Mouse (Mus musculus) frontal cortex, adult (tissue): ENCODE measurements around the gene Cbx6.
A peak's percentile ranks its signal among the peaks of the same experiment; 100 is the strongest.
"Not testable (repeated sequence)": the region's sequence is repeated elsewhere in the genome, so short reads cannot be mapped to it uniquely, and the experiment has no call there.

ENCODE experiments used
- ATAC-seq: cut with Nextera tagmentation; 2 replicates; pipeline ENCODE4 v1.9.2; 2017; ENCODE audit warnings: mild to moderate bottlenecking, moderate library complexity, mixed read lengths; ENCODE audit not compliant: low TSS enrichment

The Cbx6 gene

DNA sequence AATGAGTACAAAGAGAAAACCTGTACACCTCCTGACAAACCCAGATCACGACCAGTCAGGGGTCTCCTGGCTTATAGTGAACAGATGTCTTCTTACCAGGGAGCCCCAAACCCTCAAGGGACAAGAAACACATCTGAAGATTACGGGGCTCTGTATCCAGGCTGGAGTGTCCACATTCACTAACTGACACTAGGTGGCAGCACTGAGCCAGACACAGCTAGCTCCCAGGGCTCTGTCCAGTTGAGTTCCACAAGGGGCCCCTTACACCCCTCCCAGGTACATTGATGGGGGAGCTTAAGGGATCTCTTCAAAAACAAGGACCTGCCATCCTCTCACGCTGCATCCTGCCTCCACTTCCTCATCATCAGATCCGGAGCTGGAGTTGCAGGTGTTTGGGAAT is 4.1 kb downstream of the Cbx6 start:
- ATAC-seq: 0 out of 2 replicates have a peak, but pooled peaks have one; percentile 25

DNA sequence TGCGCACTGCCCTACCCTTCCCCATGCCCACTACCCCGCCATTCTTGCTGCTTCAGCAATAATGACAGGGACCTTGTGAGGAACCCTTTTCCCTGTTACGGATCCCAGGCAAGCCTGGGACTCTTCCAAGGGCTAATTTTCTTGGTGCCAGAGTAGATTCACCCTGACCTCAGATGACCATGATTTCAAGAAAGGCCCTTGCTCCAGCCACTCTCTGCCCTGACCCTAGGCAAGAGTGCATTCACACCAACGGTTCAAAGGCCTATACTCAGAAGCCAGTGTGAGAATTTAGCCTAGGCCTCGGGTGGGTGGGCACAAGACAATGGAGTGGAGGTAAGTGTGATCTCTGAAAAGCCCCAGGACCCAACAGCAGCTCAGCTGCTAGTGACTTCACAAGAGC is 5.1 kb downstream of the Cbx6 start:
- no peak for ATAC-seq

DNA sequence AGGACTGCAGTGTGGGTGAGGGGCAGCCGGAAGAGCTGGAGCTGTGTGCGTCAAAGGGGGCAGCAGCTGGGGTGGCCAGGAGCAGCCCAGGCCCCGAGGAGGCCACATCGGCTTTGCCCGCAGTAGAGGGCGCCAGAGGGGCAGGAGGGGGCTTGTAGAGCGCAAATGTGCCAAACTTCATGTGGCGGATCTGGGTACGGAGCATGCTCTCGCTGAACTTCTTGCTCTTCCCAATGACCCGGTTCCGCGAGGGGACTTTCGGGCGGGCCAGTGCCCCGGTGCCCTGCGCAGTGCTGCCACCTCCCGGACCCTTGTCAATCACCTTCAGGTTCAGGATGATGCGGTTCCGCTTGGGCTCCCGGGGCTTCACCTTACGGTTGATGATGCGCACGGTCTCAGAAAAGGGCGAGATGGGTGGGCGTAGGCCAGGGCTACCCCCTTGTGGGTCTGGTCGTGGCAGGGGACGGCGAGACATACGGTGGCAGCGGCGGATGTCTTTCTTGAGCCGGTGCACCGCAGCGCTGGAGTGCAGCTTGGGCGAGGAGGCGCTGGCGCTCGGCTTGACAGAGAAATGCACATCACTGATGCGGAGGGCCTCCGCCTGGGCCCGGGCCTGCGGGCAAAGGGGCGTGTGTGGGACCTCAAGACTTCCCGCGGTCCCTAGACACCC is 6.0 kb downstream of the Cbx6 start:
- no peak for ATAC-seq

DNA sequence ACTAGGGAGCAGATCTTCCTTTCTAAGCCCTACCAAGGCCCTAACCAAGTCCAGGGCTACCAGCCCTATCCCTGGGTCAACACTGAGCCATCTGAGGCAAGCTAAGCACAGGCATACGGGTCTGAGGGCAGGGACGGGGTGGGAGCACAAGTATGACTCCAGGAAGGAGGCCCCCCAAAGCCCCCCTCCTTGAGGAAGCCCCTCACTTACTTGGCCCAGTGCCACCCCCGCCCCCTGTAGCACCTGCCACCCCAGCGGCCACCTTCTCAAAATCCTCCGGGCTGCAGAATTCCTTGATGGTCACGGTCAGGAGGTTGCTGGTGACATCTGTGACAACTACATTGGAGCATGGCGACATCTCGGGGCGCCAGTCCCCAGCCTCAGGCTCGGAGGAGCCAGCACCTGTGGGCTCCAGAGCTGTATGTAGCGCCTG is 6.7 kb downstream of the Cbx6 start:
- no peak for ATAC-seq

DNA sequence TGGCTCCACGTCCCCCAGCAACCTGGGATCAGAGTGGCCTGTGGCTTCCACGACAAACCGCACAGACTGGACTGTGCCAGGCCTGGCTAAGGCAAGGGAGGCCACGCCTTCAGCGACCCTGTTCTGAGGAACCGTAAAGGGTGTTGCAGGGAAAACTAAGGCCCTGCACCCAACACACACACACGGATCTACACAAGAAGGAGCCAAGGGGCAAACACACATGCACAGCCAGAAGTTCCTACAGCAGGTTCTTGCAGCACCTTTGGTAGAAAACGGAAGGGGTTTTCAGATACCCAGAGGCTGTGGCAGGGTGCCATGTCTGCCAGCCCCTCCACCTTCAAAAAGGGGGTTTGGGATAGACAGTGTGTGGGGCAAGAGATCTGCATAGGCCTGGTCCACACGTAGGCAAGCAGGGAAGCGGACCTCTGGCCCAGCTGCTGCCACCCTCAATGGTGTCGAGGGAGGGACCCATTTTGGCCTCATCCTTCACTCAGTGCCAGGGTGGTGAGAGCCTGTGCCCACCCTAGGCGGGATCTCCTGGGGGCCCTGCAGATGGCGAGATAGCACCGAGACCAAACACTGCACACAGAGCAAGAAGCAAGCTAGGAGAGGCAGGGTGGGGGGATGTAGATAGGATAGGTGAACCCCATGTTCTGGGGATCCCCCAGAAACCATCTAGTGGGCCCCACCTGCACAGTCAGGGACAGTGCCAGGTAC is 7.3 kb downstream of the Cbx6 start:
- no peak for ATAC-seq

DNA sequence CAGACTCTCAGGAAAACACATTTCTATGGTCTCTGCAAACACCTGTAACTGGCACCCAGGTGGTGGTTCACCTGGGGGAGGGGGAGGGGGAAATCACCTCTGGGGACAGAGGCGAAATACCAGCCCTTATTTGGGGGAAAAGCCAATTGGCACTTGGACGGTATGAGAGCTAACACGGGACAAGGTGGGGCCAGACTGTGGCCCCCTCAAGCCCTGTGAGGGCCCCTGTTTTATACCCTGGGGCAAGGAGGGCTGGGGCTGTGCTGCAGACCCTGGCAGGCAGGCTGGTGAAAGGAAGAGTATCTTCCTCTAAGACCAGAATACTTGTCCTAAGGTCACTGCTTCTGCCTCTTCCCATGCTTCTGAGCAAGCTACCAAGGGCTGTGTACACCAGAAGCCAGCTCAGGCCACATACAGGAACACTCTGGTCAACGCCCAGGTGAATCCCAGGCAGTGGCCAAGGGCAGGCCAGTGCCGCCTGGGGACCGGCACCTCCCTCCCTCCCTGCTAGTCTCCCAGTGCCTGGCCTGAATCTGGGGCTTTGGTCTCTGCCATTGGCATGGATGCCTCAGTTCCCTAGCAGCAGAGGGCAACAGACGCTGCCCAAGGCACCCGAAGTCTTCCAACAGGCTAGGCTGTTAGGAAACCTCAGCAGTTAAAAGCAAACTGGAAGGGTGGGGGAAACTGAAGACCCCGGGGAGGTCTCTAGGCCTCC is 8.1 kb downstream of the Cbx6 start:
- ATAC-seq: no peak

DNA sequence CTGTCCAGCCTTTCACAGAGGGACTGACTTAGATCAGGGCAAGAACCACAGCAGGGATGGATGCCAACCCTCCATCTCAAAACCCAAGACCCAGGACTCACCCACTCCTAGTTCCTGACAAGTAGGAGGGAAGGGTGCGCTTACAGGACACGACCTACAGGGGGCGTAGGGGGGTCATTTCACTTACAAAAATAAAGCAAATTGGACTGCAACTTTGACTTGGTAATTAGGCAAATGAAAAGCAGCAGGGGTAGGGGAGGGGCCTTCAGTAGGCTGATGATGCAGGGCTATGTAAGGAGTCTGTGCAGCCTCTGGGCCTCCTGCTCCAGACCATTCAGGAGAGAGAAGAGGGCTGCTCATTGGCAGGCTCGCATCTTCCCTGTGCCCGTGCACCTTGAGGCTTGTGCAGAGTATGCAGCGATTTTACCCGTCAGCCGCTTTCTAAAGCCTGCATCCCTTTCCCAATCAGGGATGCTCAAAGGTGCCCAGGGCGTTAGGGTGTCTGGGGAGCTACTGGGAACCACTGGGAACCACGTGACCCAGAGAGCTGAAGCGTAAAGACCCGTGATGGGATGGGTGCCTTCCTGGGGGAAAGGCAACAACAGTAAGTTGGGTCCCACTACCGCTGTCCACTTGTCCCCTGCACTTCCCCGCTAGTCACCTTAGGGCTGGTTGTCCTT is 9.2 kb downstream of the Cbx6 start:
- ATAC-seq: no peak

DNA sequence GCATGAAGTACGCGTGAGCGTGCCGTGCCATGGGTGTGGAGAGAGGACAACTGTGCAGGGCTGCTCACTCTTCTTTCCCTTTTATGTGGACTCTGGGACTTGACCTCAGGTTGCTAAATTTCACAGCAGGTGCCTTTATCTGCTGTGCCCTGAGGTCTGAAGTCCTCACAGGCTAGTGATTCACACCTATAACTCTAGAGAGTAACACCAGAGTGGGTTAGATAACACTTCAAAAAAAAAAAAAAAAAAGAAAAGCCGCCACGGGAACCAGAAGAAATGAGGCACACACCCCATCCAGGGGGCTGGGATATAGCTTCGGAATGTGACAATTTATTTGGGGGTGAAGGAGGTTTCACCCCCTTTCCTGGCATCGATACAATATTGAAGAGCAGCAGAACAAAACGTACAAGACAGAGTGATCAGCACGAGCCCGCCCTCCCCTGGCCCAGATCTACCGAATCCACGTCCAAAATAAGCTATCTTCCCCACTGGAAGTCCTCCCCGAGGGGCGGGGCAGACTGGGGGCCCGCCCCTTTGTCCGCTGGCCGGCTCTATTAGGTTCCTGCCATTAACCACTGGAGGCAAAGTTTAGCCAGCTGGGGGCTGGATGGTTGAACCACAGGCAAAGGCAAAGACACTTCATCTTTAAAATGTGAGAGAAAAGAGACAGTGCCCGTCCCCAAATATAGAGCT is 10.8 kb downstream of the Cbx6 start:
- no peak for ATAC-seq

DNA sequence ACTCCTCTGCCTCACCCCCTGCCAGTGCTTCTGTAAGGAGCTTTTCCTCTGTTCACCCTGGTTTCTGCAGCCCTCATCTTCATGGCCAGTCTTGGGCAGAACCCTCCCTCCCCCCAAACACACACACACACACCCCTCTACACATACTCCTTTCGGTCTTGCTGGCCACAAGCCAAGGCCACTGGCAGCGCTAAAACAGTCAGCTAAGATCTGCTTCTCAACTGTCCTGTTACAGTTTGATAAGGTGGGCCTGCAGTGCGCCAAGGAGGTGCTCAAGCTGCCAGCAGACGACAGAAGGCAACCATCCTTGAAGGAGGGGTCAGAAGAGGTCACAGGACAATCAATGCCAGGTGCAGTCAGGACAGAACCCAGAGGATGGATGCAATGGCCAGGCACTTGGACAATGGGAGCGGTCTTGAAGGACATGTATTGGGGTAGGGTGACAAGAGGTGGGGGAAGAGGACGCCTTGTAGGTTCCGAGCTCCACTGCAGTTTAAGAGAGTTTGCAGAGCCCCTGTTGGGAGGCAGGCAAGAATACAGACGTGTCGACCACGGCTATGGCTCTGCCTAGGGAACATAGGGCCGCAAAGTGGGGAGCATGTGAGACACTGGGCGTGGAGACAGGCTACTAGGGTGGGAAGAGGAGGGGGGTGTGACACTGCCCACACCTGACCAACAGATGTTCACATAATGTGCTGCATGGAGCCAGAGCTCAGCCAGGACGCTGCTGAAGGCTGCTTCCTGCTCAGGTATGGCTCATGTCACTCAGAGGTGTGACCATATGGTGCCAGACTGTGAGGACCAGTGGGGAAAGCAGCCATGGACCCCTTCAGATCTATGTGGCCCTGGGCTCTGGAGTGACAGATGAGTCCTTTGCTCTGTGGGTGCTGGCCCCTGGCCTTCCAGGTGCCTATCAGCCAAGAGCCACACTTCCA is 12.0 kb downstream of the Cbx6 start:
- ATAC-seq: no peak

DNA sequence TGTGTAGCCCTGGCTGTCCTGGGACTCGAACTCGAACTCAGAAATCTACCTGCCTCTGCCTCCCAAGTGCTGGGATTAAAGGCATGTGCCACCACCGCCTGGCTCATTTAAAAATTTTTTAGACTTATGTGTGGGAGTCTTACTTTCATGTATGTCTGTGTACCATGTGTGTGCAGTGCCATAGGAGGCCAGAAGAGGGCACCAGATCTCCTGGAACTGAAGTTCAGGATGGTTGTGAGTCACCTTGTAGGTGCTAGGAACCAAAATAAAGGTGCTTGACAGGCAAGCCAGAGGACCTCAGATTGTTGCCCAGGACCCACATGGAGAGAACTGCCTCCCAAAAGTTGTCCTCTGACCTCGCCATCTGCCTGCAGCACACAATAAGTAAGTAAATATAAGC is 16.2 kb downstream of the Cbx6 start:
- no peak for ATAC-seq

DNA sequence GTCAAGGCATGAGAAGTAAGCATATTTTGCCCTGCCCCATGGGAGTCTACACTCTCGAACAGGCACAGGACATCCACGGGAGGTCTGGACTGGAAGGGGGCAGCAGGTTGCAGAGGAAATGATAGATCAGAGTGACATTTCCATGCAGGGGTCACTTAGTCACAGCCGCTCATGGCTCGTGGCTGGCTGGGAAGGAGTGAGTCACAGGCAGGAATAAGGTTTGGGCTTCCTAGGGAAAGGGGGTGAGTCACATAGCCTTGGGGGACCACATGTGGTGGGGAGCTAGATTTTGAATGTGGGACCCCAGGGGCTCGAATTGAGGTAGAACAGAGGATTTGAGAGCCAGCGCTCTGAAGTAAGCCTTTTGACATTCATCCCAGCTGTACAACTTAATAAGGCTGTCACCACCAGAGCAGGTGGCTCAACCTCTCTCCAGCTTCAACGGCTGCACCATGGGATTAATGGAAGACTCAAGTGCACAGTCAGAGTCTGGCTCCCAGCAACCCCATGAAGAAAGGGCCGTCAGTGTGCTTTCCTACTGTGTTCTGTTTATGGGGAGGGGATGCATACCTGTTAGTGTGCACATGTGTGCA is 20.7 kb downstream of the Cbx6 start:
- no peak for ATAC-seq

DNA sequence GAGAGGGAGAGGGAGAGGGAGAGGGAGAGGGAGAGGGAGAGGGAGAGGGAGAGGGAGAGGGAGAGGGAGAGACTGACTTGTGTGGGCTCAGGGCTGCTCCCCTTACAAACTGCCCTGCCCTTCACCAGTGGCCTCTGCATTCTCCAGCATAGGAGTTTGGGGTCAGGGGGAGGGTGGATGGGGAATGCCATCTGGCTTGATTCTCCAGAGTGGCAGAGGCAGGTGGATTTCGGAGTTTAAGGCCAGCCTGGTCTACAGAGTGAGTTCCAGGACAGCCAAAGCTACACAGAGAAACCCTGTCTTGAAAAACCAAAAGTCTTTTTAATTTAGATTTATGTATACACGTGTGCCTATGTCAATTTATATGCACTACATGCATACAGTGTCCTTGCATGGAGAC is 21.6 kb downstream of the Cbx6 start:
- ATAC-seq: not testable (repeated sequence)

DNA sequence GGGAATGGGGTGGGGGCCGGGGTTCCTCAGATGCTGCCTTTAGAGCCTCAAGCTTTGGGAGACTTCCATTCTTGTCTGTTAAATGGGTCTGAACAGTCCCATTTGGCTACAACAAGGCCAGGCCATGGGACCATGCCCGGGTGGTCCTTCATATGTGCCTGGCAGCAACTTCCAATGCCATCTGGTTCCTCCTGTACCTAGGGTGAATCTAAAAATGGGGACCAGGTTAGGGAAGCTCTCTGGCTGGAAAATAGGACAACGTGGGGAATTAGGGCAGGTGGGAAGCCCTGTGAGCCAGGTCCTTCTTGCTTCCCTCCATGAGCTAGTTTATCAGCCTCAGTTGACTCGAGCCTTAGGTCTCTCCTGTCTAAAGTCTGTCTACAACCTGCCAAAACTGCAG is 23.5 kb downstream of the Cbx6 start:
- no peak for ATAC-seq

DNA sequence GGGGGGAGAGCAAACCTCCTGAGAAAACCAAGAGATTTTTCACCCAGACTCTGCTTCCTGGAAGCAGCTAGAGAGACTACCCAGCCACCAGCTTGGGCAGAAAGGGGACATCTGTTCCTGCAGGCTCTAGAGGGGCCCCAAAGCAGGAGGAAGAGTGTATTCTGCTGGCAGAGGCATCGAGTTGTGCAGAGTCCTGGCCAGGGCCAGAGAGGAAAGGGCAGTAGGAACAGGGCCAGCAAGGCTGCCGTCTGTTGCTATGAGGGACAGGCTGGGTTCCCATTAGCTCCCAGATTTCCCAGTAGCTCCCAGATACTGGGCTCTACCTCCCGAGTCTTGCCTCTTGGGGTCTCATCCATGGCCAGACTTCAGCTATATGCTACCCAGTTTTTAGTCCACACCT is 24.4 kb downstream of the Cbx6 start:
- no peak for ATAC-seq

DNA sequence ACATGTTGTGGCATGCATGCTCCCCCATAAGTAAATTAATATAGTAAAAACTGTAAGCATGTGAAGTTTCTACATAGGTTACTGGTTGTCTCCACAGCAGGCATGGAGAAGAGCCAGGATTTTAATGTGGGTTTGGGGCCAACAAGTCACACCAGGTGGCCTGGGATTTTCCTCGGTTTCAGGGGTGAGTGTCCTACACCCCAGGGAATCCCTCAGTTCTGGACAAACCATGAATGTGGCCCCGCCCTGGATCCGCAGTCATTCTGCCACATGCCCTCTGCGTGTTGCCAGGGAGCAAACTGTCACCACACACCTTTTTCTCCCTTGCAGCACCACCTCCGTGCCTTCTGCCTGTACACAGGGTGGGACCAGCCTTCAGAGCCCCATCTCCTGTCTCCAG is 25.8 kb downstream of the Cbx6 start:
- no peak for ATAC-seq

DNA sequence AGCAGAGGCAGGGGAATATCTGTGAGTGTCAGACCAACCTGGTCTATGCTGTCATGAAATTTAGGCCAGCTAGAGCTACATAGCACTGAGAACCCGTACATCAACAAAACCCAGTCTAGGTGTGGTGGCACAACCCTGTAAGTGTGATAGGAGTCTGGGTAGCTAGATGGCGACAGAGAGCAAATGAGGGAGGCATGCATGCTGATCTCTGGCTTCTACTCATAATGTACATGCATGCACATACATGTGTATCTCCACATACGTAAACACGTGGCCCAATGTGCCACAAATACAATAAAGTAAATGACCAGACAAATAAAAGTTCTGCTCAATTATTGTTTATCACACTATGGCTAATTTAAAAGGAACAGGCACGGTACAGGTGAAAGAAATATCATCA is 26.4 kb downstream of the Cbx6 start:
- no peak for ATAC-seq

DNA sequence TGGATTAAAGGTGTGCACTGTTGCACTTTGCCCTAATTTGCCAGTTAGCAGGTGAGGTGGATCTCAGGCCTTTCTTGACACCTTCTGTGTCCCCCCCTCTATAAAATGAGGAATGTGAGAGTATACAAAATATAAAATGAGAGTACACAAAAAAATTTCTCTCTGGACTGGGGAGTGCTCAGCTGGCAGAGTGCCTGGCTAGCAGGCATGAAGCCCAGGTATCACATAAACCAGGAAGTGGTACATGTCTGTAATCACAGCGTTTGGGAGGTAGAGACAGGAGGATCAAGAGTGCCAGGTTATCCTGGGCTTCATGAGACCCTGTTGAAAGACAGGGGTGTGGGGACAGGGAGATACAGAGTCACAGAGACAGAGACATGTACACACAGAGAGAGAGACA is 27.4 kb downstream of the Cbx6 start:
- ATAC-seq: no peak

DNA sequence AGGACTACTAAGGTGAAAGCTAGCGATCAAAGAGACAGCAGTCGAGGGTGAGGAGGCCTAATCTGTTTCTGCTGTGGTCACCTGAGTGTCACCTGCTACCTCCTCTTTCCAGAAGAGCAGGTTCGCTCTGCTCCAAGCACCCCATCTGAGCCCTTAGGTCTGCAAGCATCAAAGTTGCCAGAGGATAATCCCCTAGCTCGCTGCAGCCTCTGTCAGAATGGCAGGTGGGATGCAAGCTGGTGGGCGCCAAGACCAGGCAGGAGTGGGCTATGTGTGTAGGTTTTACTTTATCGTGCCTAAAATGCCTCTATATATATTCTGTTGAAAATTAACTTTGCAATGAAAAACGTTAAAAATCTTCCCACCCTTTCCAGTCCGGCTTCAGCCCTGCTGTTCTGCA is 29.2 kb downstream of the Cbx6 start:
- no peak for ATAC-seq

DNA sequence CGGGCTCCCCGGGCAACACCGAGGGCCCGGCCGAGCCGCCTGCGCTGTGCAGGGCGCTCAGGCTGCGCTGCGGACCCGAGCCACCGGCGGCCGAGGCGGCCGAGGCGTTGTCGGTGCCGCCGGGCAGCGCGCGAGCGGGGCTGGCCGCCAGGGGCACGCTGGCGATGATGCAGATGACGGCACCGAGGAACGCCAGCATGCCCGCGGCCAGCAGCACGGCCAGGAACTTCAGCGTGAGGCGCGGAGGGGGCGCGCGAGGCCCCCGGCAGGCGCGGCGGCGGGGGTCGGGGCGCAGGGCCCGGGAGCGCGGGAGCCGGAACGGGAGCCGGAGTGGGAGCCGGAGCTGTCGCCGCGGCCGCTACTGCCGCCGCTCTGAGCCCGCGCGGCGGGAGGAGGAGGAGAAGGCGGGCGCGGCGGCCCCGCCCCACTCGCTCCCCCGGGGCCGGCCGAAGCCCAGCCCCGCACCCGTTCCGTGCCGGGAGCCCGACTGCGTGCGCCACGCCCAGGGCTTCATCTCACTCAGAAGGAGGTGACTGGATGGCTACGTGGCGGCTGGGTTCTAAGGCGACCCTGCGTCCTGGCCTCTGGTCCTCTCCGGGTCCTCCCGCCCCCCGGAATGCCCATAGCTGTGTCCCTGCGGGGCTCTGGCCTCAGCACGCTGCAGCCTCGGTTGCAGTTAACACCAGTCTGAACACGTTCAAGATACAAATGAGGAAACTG is 30.0 kb downstream of the Cbx6 start, which contains the start of gene Nptxr:
Gene Nptxr, minus strand, starts transcription at position 415 of the 720 bp plus-strand sequence.
- peak; percentile 76 for ATAC-seq
